Mouse (Mus musculus): ENCODE data around the gene Mfsd4b5. TPM values are rescaled to one million over a fixed set of nuclear protein-coding genes. Genes with fewer than 3 reads are reported as not detected.
"Not testable (repeated sequence)": the region's sequence is repeated elsewhere in the genome, so short reads cannot be mapped to it uniquely, and the experiment has no call there.

Mfsd4b5 gene
- polyA plus RNA-seq, 1 experiment from 2014 or later = not detected

- H3K9me3 ChIP-seq = no peaks in the 10 kb centered on the region
- WGBS = 76% methylated on average over 4 of the region's 4 CpGs
- H3K27me3 ChIP-seq (ENCODE audit: insufficient read depth, poor library complexity, severe bottlenecking) = peaks cover 15% of the 10 kb centered on the region
- DNase-seq (ENCODE audit: low spot score) = no peak
- peaks cover 11% of the 10 kb centered on the region for H3K4me1 ChIP-seq (replicated peaks)
- H3K36me3 ChIP-seq = no peaks in the 10 kb centered on the region
- H3K4me3 ChIP-seq = no peak overlapping the region
- no peak overlapping the region for H3K27ac ChIP-seq
Measured at GRCm38 (mm10) chr10:39958266-39958665, 28.2 kb downstream of the Mfsd4b5 start.

GRCm38 (mm10) chr10:39956340-39956878, 30.0 kb downstream of the Mfsd4b5 start:
- no peak for DNase-seq (ENCODE audit: low spot score)
- 77% methylated on average over 2 of the region's 2 CpGs for WGBS
- Histone ChIP-seq H3K9me3 (no peaks in the 10 kb centered on the region), H3K4me1 (replicated peaks) (peaks cover 11% of the 10 kb centered on the region), H3K27me3 (ENCODE audit: insufficient read depth, poor library complexity, severe bottlenecking) (peaks cover 15% of the 10 kb centered on the region), H3K4me3 (no peak overlapping the region), H3K27ac (no peak overlapping the region), H3K36me3 (no peaks in the 10 kb centered on the region)

GRCm38 (mm10) chr10:39955163-39955562, 31.3 kb downstream of the Mfsd4b5 start:
- Histone ChIP-seq H3K36me3 (no peaks in the 10 kb centered on the region), H3K4me1 (replicated peaks) (peaks cover 8% of the 10 kb centered on the region; the same call in 1 of the 2 replicates), H3K27ac (no peak overlapping the region), H3K27me3 (ENCODE audit: insufficient read depth, poor library complexity, severe bottlenecking) (peaks cover 15% of the 10 kb centered on the region), H3K9me3 (no peaks in the 10 kb centered on the region), H3K4me3 (no peak overlapping the region)
- no peak for DNase-seq (ENCODE audit: low spot score)
- 86% methylated on average over 2 of the region's 2 CpGs for WGBS

GRCm38 (mm10) chr10:39949377-39949954, 37.0 kb downstream of the Mfsd4b5 start:
- H3K36me3 ChIP-seq = no peaks in the 10 kb centered on the region
- DNase-seq (ENCODE audit: low spot score) = no peak
- no peak overlapping the region for H3K27ac ChIP-seq
- no peaks in the 10 kb centered on the region for H3K9me3 ChIP-seq
- H3K4me3 ChIP-seq = no peak overlapping the region
- WGBS = 80% methylated on average over 2 of the region's 2 CpGs
- H3K27me3 ChIP-seq (ENCODE audit: insufficient read depth, poor library complexity, severe bottlenecking) = no peaks in the 10 kb centered on the region
- no peaks in the 10 kb centered on the region for H3K4me1 ChIP-seq (replicated peaks)

- 77% methylated on average over 3 of the region's 3 CpGs for WGBS
- H3K36me3 ChIP-seq; H3K4me3 ChIP-seq; H3K9me3 ChIP-seq; DNase-seq (ENCODE audit: low spot score); H3K4me1 ChIP-seq (replicated peaks); H3K27me3 ChIP-seq (ENCODE audit: insufficient read depth, poor library complexity, severe bottlenecking); H3K27ac ChIP-seq: not testable (repeated sequence)
Measured at GRCm38 (mm10) chr10:39947195-39947594, 39.3 kb downstream of the Mfsd4b5 start.

- Histone ChIP-seq H3K27ac (no peak overlapping the region), H3K4me1 (replicated peaks) (no peaks in the 10 kb centered on the region), H3K4me3 (no peak overlapping the region), H3K36me3 (no peaks in the 10 kb centered on the region), H3K27me3 (ENCODE audit: insufficient read depth, poor library complexity, severe bottlenecking) (no peaks in the 10 kb centered on the region), H3K9me3 (no peaks in the 10 kb centered on the region)
- 81% methylated on average over 7 of the region's 7 CpGs for WGBS
- DNase-seq (ENCODE audit: low spot score) = no peak
Measured at GRCm38 (mm10) chr10:39936553-39936952, 49.9 kb downstream of the Mfsd4b5 start.

GRCm38 (mm10) chr10:39926616-39927139, 59.8 kb downstream of the Mfsd4b5 start, which contains the start of gene Mfsd4b2:
Gene Mfsd4b2 (minus strand): TSS chr10:39926923.
- peak; percentile 55 for DNase-seq (ENCODE audit: low spot score)
- H3K36me3 ChIP-seq = no peaks in the 10 kb centered on the region
- peaks cover 10% of the 10 kb centered on the region for H3K4me1 ChIP-seq (replicated peaks)
- peaks cover 35% of the 10 kb centered on the region for H3K27me3 ChIP-seq (ENCODE audit: insufficient read depth, poor library complexity, severe bottlenecking)
- WGBS = under 1% methylated on average over 41 of the region's 41 CpGs
- H3K27ac ChIP-seq = peak within 1 kb of the TSS; percentile 81
- H3K4me3 ChIP-seq = peak within 1 kb of the TSS; percentile 61
- H3K9me3 ChIP-seq = no peaks in the 10 kb centered on the region

GRCm38 (mm10) chr10:39924556-39924955, 61.9 kb downstream of the Mfsd4b5 start:
- DNase-seq (ENCODE audit: low spot score); H3K36me3 ChIP-seq; H3K4me3 ChIP-seq; H3K27ac ChIP-seq; H3K9me3 ChIP-seq: not testable (repeated sequence)
- peaks cover 35% of the 10 kb centered on the region for H3K27me3 ChIP-seq (ENCODE audit: insufficient read depth, poor library complexity, severe bottlenecking)
- H3K4me1 ChIP-seq (replicated peaks) = peaks cover 10% of the 10 kb centered on the region
- 74% methylated on average over 8 of the region's 8 CpGs for WGBS

GRCm38 (mm10) chr10:39912616-39913015, 73.8 kb downstream of the Mfsd4b5 start:
- Histone ChIP-seq H3K27me3 (ENCODE audit: insufficient read depth, poor library complexity, severe bottlenecking) (no peaks in the 10 kb centered on the region), H3K4me1 (replicated peaks) (no peaks in the 10 kb centered on the region), H3K9me3 (no peaks in the 10 kb centered on the region), H3K27ac (no peak overlapping the region), H3K36me3 (no peaks in the 10 kb centered on the region), H3K4me3 (no peak overlapping the region)
- no peak for DNase-seq (ENCODE audit: low spot score)

- H3K36me3 ChIP-seq = no peaks in the 10 kb centered on the region
- 0 out of 2 replicates have a peak, but pooled peaks cover 2% of the 10 kb centered on the region for H3K4me1 ChIP-seq (replicated peaks)
- DNase-seq (ENCODE audit: low spot score) = no peak
- H3K4me3 ChIP-seq = no peak overlapping the region
- no peaks in the 10 kb centered on the region for H3K9me3 ChIP-seq
- H3K27ac ChIP-seq = no peak overlapping the region
- WGBS = 78% methylated on average over 13 of the region's 13 CpGs
- H3K27me3 ChIP-seq (ENCODE audit: insufficient read depth, poor library complexity, severe bottlenecking) = no peaks in the 10 kb centered on the region
Measured at GRCm38 (mm10) chr10:39908768-39909441, 77.5 kb downstream of the Mfsd4b5 start.

Other genes starting within 250 kb of the Mfsd4b5 start
- 2.8 and 4.1 TPM in 2 replicates for gene Mfsd4b4, start 87.4 kb downstream of the Mfsd4b5 start, polyA plus RNA-seq (2016; fragmentation: Nextera tagmentation; extraction: Ambion mirVana)
- gene Mfsd4b2, start 59.7 kb downstream of the Mfsd4b5 start, polyA plus RNA-seq (2016; fragmentation: Nextera tagmentation; extraction: Ambion mirVana) = not detected in 2 replicates
- 0.16 TPM in 1 of 2 replicates, not detected in the other for gene Mfsd4b3, start 26.5 kb downstream of the Mfsd4b5 start, polyA plus RNA-seq (2016; fragmentation: Nextera tagmentation; extraction: Ambion mirVana)
- not detected in 2 replicates for gene Mfsd4b1, start 38.6 kb upstream of the Mfsd4b5 start, polyA plus RNA-seq (2016; fragmentation: Nextera tagmentation; extraction: Ambion mirVana)
- gene Slc16a10, start 155.6 kb upstream of the Mfsd4b5 start, polyA plus RNA-seq (2016; fragmentation: Nextera tagmentation; extraction: Ambion mirVana) = 8.7 and 10.3 TPM in 2 replicates